Mouse (Mus musculus) embryo, embryonic 9.5 days (tissue): ENCODE measurements around the gene Pold1.

Source experiments
- DNase-seq: peaks from one replicate; pipeline ENCODE4 v3.0.0-alpha.2; 2017; ENCODE audit errors: extremely low spot score

Pold1 gene

GRCm38 (mm10) chr7:44485572-44486195, 63.0 kb downstream of the Pold1 start:
- DNase-seq, result no peak

DNA sequence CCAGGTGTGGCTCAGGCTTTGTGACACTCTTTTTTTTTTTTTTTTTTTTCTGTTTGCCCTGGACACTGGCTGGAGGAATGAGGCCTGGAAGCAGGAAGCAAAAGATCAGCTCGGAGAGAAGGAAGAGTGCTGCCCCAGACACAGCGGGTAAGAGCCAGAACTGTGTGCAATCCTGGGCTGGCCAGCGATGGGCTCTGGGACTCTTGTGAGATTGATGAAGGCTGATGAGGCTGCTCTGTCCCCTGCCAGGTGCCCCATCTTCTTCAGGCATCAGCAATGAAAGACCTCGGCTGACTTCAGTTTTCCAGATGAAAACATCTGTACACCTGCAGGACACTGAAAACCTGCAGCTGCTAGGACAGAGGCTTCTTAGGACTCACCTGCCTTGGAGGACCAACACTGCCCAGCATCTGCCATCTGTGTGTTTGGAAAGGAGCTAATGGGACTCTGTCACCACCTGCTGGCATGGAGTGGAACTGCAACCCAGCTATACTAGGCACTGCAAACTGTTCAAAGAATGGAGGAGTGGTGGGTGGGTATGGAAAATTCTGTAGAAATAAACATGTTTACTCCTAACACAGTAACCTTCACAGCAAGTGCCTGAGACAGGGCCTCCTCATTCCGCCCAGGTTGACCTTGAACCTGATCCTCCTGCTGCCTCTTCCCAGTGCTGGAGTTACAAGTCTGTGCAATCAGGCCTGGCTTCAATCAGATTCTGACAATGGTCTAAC, 63.6 kb downstream of the Pold1 start:
- peak; percentile 77 for DNase-seq

DNA sequence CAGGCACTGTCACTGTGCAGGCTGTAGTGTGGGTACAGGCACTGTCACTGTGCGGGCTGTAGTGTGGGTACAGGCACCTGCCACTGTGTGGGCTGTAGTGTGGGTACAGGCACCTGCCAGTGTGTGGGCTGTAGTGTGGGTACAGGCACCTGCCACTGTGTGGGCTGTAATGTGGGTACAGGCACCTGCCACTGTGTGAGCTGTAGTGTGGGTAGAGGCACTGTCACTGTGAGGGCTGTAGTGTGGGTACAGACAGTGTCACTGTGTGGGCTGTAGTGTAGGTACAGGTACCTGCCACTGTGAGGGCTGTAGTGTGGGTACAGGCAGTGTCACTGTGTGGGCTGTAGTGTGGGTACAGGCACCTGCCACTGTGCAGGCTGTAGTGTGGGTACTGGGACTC, 64.5 kb downstream of the Pold1 start:
- no peak for DNase-seq

DNA sequence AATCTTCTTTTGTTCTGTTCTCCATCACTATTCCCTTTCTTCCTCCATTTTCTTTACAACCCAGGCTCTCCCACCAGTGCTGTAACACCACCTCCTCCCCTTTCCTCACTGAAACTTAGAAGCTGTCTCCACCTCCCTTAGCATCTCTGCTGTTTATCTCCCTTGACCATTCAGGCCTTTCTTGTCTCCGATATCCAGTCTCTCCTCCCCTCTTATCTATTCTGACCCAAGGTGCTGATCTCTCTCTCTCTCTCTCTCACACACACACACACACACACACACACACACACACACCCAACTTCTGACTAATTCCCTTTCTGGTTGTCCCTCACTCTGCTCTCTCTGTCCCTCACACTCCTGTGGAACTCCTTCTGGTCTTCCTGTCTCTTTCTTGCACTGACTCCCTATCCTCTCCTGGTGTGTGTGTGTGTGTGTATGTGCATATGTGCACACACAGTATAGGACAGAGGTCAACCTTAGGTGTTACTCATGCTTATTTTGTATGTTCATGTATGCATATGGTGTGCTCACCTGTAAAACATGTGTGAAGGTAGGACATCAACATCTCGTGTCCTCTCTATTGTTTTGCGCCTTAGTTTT, 65.7 kb downstream of the Pold1 start:
- no peak for DNase-seq
